Comparison of ENCODE assay signal across 8 mouse cellular contexts in genomic region chr3:101163160-101163990, GRCm38 (mm10). TPM values are rescaled to one million over a fixed set of nuclear protein-coding genes. Genes with fewer than 3 reads are reported as not detected.
A peak's percentile ranks its signal among the peaks of the same experiment; 100 is the strongest.
DNase-seq lines count a peak whose midpoint lies in the region; ATAC-seq lines count a peak whose summit lies in the region.

No protein-coding gene starts in this region.

- H3K4me1 ChIP-seq in heart, embryonic 14.5 days (ENCODE audit: control insufficient read depth in 2 of 2, insufficient read depth in 2 of 2, low read length in 2 of 2), result peaks cover 32 to 44% of the 10 kb centered on the region in 2 experiments

- H3K4me2 ChIP-seq in heart, embryonic 14.5 days (ENCODE audit: low read length), result peak overlapping the region; percentile 31; the same call in 1 of the 2 replicates

- H3K9me3 ChIP-seq in heart, embryonic 14.5 days (ENCODE audit: control insufficient read depth, low read length), result no peaks in the 10 kb centered on the region

- no peak overlapping the region for H3K4me3 ChIP-seq in heart, embryonic 14.5 days (ENCODE audit: control insufficient read depth in 1 of 2, insufficient read depth in 1 of 2, low read depth in 1 of 2, low read length in 2 of 2)

- H3K9ac ChIP-seq in heart, embryonic 14.5 days (ENCODE audit: low read length), result no peak overlapping the region

- H3K36me3 ChIP-seq in heart, embryonic 14.5 days (ENCODE audit: control insufficient read depth, insufficient read depth, low read length), result no peaks in the 10 kb centered on the region

- no peaks in the 10 kb centered on the region for H3K27me3 ChIP-seq in heart, embryonic 14.5 days (ENCODE audit: control insufficient read depth, insufficient read depth, low read length)

- no peak for ATAC-seq in heart, embryonic 14.5 days (ENCODE audit: insufficient number of reproducible peaks, insufficient read depth, low FRiP score, low read depth)
- ATAC-seq in granulocyte monocyte progenitor cell, adult 5-6 weeks (replicated peaks; ENCODE audit: poor library complexity, severe bottlenecking), result no peak

- H3K27ac ChIP-seq in heart, embryonic 14.5 days (replicated peaks in 1 of 2; ENCODE audit: control insufficient read depth in 1 of 2, insufficient read depth in 1 of 2, low read depth in 2 of 2, low read length in 2 of 2), result no peak overlapping the region

- WGBS in heart, embryonic 14.5 days, result 51% methylated on average over 16 of the region's 16 CpGs

- DNase-seq in heart, adult 9 months (ENCODE audit: low spot score in 2 of 2), result no peak
- DNase-seq in urinary bladder, postnatal 14 days (ENCODE audit: low spot score), result peak; percentile 25
- no peak for DNase-seq in urinary bladder, postnatal 10 days (ENCODE audit: low spot score)
- DNase-seq in fibroblast of lung, adult 2 months (ENCODE audit: low read depth), result peak; percentile 75
- DNase-seq in cerebellum, postnatal 36 days, result no peak
- DNase-seq in kidney, adult 11 months, result no peak

RNA-seq across cellular contexts. Expression of gene Ptgfrn, which starts 53.3 kb away (rescaled TPM):
- polyA plus RNA-seq in heart, embryonic 14.5 days (2014; fragmentation: Nextera tagmentation; extraction: Ambion mirVana), result 10.0 and 10.2 TPM in 2 replicates
- total RNA-seq in granulocyte monocyte progenitor cell, adult 5-6 weeks (2014; fragmentation: Nextera tagmentation), result not detected in 2 replicates
- total RNA-seq in granulocyte monocyte progenitor cell, adult 5-6 weeks (2017), result 0.17 TPM in 1 of 2 replicates, not detected in the other

Comparison
In these comparisons a context has a peak if more than half of its experiments do, and no peak if none do; other contexts are left out.
1. DNase-seq: peak in urinary bladder, postnatal 14 days (single experiment) and fibroblast of lung, adult 2 months (single experiment); none in heart, adult 9 months (0 of 2), urinary bladder, postnatal 10 days (single experiment), cerebellum, postnatal 36 days (0 of 2) and kidney, adult 11 months (single experiment).